In the genomic region with DNA sequence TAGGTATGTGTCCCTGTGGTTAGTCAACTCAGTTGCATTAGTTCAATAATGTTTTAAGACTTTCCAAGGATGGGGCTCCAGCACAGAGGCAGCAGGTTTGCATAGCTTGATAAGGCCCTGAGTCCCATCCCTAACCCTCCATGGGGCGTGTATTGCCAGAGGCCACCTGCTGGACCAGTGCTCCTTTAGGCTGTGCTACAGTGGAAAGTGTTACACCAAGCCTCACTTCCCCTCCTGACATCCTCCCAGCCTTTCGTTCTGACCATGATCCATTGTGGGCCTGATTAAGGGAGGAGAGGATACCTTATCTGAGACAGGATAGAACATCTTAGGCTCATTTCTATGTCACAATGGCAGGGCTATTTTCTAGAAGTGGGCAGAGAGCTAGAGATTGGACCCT, we compare ENCODE assay signal across 18 mouse cellular contexts. TPM values are rescaled to one million over a fixed set of nuclear protein-coding genes. Genes with fewer than 3 reads are reported as not detected.
A peak's percentile ranks its signal among the peaks of the same experiment; 100 is the strongest.
DNase-seq lines count a peak whose midpoint lies in the region; ATAC-seq and TF ChIP-seq lines count a peak whose summit lies in the region.
"Had no signal": no experiment of that assay in that cellular context is flagged by ENCODE, and none has a peak within 500 bp of the region (broad histone marks: within the 10 kb centered on the region; RNA-seq: fewer than 3 reads in every experiment).

No protein-coding gene starts in this region.

- H3K4me3 ChIP-seq in heart, embryonic 13.5 days: no peak overlapping the region
- H3K4me3 ChIP-seq in heart, adult 2 months: no peak overlapping the region
- H3K4me3 ChIP-seq in spleen, adult 2 months (ENCODE audit: extremely low read depth, insufficient read depth, insufficient read length): no peak overlapping the region
- peak overlapping the region; percentile 30 to 49 for H3K4me3 ChIP-seq in liver, embryonic 14.5 days (ENCODE audit: insufficient read depth in 1 of 2, low read depth in 2 of 2, low read length in 2 of 2)
- no peak overlapping the region for H3K4me3 ChIP-seq in forebrain, embryonic 13.5 days
- H3K4me3 ChIP-seq: embryonic facial prominence, embryonic 12.5 days; forebrain, embryonic 12.5 days; midbrain, embryonic 10.5 days; myocyte had no signal

- no peaks in the 10 kb centered on the region for H3K27me3 ChIP-seq in heart, embryonic 13.5 days (replicated peaks)
- no peaks in the 10 kb centered on the region for H3K27me3 ChIP-seq in heart, adult 2 months (ENCODE audit: control insufficient read depth, insufficient read depth, low read length)
- no peaks in the 10 kb centered on the region for H3K27me3 ChIP-seq in spleen, adult 2 months (ENCODE audit: control insufficient read depth, insufficient read depth, low read length)
- no peaks in the 10 kb centered on the region for H3K27me3 ChIP-seq in liver, embryonic 14.5 days (ENCODE audit: control insufficient read depth, insufficient read depth, low read length)
- H3K27me3 ChIP-seq in forebrain, embryonic 13.5 days: no peaks in the 10 kb centered on the region
- H3K27me3 ChIP-seq: embryonic facial prominence, embryonic 12.5 days; forebrain, embryonic 12.5 days had no signal

- H3K4me2 ChIP-seq in heart, embryonic 13.5 days: 0 out of 2 replicates have a peak overlapping the region, but pooled peaks have one; percentile 7
- H3K4me2 ChIP-seq in liver, embryonic 14.5 days (ENCODE audit: low read depth): peak overlapping the region; percentile 93
- no peak overlapping the region for H3K4me2 ChIP-seq in forebrain, embryonic 13.5 days
- H3K4me2 ChIP-seq: embryonic facial prominence, embryonic 12.5 days; forebrain, embryonic 12.5 days had no signal

- ATAC-seq in heart, embryonic 13.5 days (ENCODE audit: extremely low read depth, insufficient number of reproducible peaks, low FRiP score, low TSS enrichment): no peak
- peak; percentile 82 for ATAC-seq in liver, embryonic 14.5 days (ENCODE audit: insufficient read depth)
- ATAC-seq in forebrain, embryonic 13.5 days: no peak

- no peaks in the 10 kb centered on the region for H3K9me3 ChIP-seq in heart, embryonic 13.5 days
- no peaks in the 10 kb centered on the region; the same call in 1 of the 2 replicates for H3K9me3 ChIP-seq in liver, embryonic 14.5 days (ENCODE audit: control insufficient read depth, low read length)
- no peaks in the 10 kb centered on the region for H3K9me3 ChIP-seq in forebrain, embryonic 13.5 days (replicated peaks)
- H3K9me3 ChIP-seq: embryonic facial prominence, embryonic 12.5 days; forebrain, embryonic 12.5 days; midbrain, embryonic 10.5 days had no signal

- DNase-seq in heart, adult 2 months: no peak
- no peak for DNase-seq in spleen, adult 2 months (ENCODE audit: low read depth in 1 of 2, low spot score in 2 of 2)
- no peak for DNase-seq in spleen, adult 18-20 months
- peak in 1 of 3 experiments; percentile 67 for DNase-seq in liver, embryonic 14.5 days (ENCODE audit: low read depth in 3 of 3, low spot score in 3 of 3)
- DNase-seq in ovary, adult 18-20 months (ENCODE audit: low spot score): no peak
- no peak for DNase-seq in ovary, postnatal 36 days (ENCODE audit: low spot score)
- DNase-seq: adrenal gland, postnatal 14 days; cerebellum, postnatal 36 days; kidney, postnatal 10 days; left cerebral cortex, postnatal 4 days; right cerebral cortex, postnatal 14 days; thymus, postnatal 4 days had no signal

- H3K36me3 ChIP-seq in heart, embryonic 13.5 days: peaks cover 13% of the 10 kb centered on the region
- H3K36me3 ChIP-seq in heart, adult 2 months (ENCODE audit: control insufficient read depth, insufficient read depth, low read length): no peaks in the 10 kb centered on the region
- peaks cover 12% of the 10 kb centered on the region for H3K36me3 ChIP-seq in spleen, adult 2 months (ENCODE audit: control insufficient read depth, insufficient read depth, low read length)
- peaks cover 35% of the 10 kb centered on the region for H3K36me3 ChIP-seq in liver, embryonic 14.5 days (replicated peaks; ENCODE audit: control insufficient read depth, insufficient read depth, low read depth)
- H3K36me3 ChIP-seq in forebrain, embryonic 13.5 days (ENCODE audit: poor library complexity, severe bottlenecking): peaks cover 13% of the 10 kb centered on the region
- H3K36me3 ChIP-seq: embryonic facial prominence, embryonic 12.5 days had no signal

- intact Hi-C loops in heart, adult 2 months (cut with DNase I): no loop called here

- TF ChIP-seq POLR2A in heart, adult 2 months (IDR thresholded peaks at IDR 0.05; ENCODE audit: insufficient read depth, low read depth, low read length): no peak
- no peak for TF ChIP-seq POLR2A in spleen, adult 2 months (IDR thresholded peaks at IDR 0.05; ENCODE audit: low read depth, low read length)

- no peak for TF ChIP-seq EP300 in heart, adult 2 months (IDR thresholded peaks at IDR 0.05; ENCODE audit: insufficient read depth, low read depth, low read length)
- TF ChIP-seq EP300 in liver, embryonic 14.5 days (IDR thresholded peaks at IDR 0.05; ENCODE audit: low read depth): no peak

- no peak overlapping the region for H3K9ac ChIP-seq in heart, embryonic 13.5 days
- H3K9ac ChIP-seq in heart, adult 2 months (ENCODE audit: low read depth, low read length): no peak overlapping the region
- H3K9ac ChIP-seq in liver, embryonic 14.5 days (replicated peaks): peak overlapping the region; percentile 80
- no peak overlapping the region for H3K9ac ChIP-seq in forebrain, embryonic 13.5 days
- H3K9ac ChIP-seq: embryonic facial prominence, embryonic 12.5 days; forebrain, embryonic 12.5 days had no signal

- H3K27ac ChIP-seq in heart, embryonic 13.5 days (replicated peaks): peak overlapping the region; percentile 22; the same call in 1 of the 2 replicates
- no peak overlapping the region for H3K27ac ChIP-seq in heart, adult 2 months
- peak overlapping the region; percentile 13; the same call in 1 of the 2 replicates for H3K27ac ChIP-seq in spleen, adult 2 months (ENCODE audit: insufficient read depth, low read length)
- peak overlapping the region; percentile 99 for H3K27ac ChIP-seq in liver, embryonic 14.5 days
- H3K27ac ChIP-seq in forebrain, embryonic 13.5 days: no peak overlapping the region
- H3K27ac ChIP-seq: embryonic facial prominence, embryonic 12.5 days; midbrain, embryonic 10.5 days had no signal

- H3K4me1 ChIP-seq in heart, embryonic 13.5 days: peaks cover 45% of the 10 kb centered on the region
- H3K4me1 ChIP-seq in heart, adult 2 months (ENCODE audit: control insufficient read depth, insufficient read depth, low read length): peaks cover 6% of the 10 kb centered on the region
- H3K4me1 ChIP-seq in spleen, adult 2 months (ENCODE audit: control insufficient read depth, insufficient read depth, insufficient read length): peaks cover 16% of the 10 kb centered on the region; the same call in 1 of the 2 replicates
- peaks cover 51 to 59% of the 10 kb centered on the region in 2 experiments for H3K4me1 ChIP-seq in liver, embryonic 14.5 days (replicated peaks; ENCODE audit: control insufficient read depth in 2 of 2, insufficient read depth in 2 of 2, low read length in 1 of 2)
- H3K4me1 ChIP-seq in forebrain, embryonic 13.5 days: 0 out of 2 replicates have a peak, but pooled peaks cover 5% of the 10 kb centered on the region
- H3K4me1 ChIP-seq: forebrain, embryonic 12.5 days had no signal

- 69% methylated on average over 2 of the region's 2 CpGs for WGBS in heart, embryonic 13.5 days
- 71% methylated on average over 2 of the region's 2 CpGs for WGBS in heart, adult 2 months
- 73% methylated on average over 2 of the region's 2 CpGs for WGBS in spleen, adult 2 months
- 15% methylated on average over 2 of the region's 2 CpGs for WGBS in liver, embryonic 14.5 days (ENCODE audit: insufficient replicate concordance)
- WGBS in forebrain, embryonic 13.5 days: 98% methylated on average over 2 of the region's 2 CpGs

- no peak for TF ChIP-seq CTCF in heart, adult 2 months (IDR thresholded peaks at IDR 0.05)
- TF ChIP-seq CTCF in spleen, adult 2 months (IDR thresholded peaks at IDR 0.05; ENCODE audit: extremely low read depth, insufficient read depth, insufficient read length, insufficient replicate concordance): no peak
- TF ChIP-seq CTCF in liver, embryonic 14.5 days (IDR thresholded peaks at IDR 0.05; ENCODE audit: low read depth): peak; percentile 69

- H3K79me2 ChIP-seq in heart, adult 2 months (replicated peaks; ENCODE audit: control insufficient read depth, insufficient read depth, low read length): no peaks in the 10 kb centered on the region

RNA-seq across cellular contexts. Expression of a gene that starts 19.4 kb away (rescaled TPM):
- polyA plus RNA-seq in heart, embryonic 13.5 days (2015; fragmentation: Nextera tagmentation; extraction: Ambion mirVana): 2.9 and 3.7 TPM in 2 replicates
- 1 to 10 TPM; 4.6 to 5.5 TPM for total RNA-seq in heart, adult 2 months (2021)
- polyA plus RNA-seq in heart, adult 2 months (2012; rRNA removed): 6.4 and 7.2 TPM in 2 replicates
- 79.2 and 97.8 TPM in 2 replicates for polyA plus RNA-seq in spleen, adult 2 months (2012; rRNA removed)
- 12.2 and 17.2 TPM in 2 replicates for polyA plus RNA-seq in liver, embryonic 14.5 days (2012; rRNA removed)
- 11.7 and 14.7 TPM in 2 replicates for polyA plus RNA-seq in liver, embryonic 14.5 days (2014; fragmentation: Nextera tagmentation; extraction: Ambion mirVana)
- polyA plus RNA-seq in forebrain, embryonic 13.5 days (2015; fragmentation: Nextera tagmentation; extraction: Ambion mirVana): 2.4 and 3.1 TPM in 2 replicates

Comparison
In these comparisons a context has a peak if more than half of its experiments do, and no peak if none do; other contexts are left out.
1. H3K27ac ChIP-seq: peak in heart, embryonic 13.5 days (single experiment), spleen, adult 2 months (single experiment) and liver, embryonic 14.5 days (single experiment); none in heart, adult 2 months (single experiment) and forebrain, embryonic 13.5 days (single experiment).
2. H3K4me3 ChIP-seq: peak in liver, embryonic 14.5 days (2 of 2); none in heart, embryonic 13.5 days (single experiment), heart, adult 2 months (single experiment), spleen, adult 2 months (single experiment) and forebrain, embryonic 13.5 days (single experiment).